Mouse (Mus musculus): Measurements from ENCODE around the gene Gpr33. TPM values are rescaled to one million over a fixed set of nuclear protein-coding genes. Genes with fewer than 3 reads are reported as not detected.

Gene Gpr33
- total RNA-seq, 2 experiments from 2014 or later, result not detected

DNA sequence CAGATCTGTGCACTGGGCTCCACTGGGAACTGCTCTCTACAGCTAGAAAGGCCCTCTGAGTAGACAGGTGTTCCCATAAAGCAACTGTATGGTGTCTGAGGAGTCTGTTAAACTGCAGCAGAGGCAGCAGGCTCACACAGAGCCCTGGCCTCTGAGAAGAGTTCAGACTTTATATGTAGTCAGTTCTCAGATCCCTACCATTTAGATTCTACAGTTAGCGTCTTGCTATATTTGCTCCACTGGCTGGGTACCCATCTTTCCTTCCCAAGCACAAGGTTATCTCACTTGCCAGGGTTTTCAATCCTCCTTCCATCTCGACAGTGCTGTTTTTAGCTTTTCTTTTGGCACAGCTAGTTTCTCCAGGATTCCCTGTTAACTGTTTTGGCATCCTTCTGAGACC, 37.2 kb downstream of the Gpr33 start:
- DNase-seq, result no peak
- intact Hi-C loops (cut with DNase I), result loop anchor here (10.0 kb wide), 2 partner anchors 46 to 166 kb away; partner anchors contain the start of gene Hectd1

DNA sequence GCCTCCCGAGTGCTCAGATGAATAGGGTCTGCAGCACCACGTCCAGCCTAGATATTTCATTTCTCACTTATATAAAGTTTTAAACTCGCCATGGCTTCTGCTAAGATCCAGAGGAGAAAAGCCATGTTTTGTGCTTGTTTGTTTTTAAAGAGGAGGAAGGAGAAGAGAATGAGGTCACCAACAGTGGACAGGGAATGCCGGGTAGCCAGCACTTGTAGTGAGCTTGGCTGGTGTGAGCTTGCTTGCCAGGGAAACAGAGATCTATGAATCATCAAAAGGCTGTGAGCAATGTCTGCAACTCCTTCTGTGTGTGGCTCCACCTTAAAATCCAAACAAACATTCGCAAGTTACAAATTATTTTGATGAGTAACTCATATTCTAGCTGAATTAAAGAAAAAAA, 39.3 kb downstream of the Gpr33 start:
- no peak for DNase-seq
- intact Hi-C loops (cut with DNase I), result no loop called here

DNA sequence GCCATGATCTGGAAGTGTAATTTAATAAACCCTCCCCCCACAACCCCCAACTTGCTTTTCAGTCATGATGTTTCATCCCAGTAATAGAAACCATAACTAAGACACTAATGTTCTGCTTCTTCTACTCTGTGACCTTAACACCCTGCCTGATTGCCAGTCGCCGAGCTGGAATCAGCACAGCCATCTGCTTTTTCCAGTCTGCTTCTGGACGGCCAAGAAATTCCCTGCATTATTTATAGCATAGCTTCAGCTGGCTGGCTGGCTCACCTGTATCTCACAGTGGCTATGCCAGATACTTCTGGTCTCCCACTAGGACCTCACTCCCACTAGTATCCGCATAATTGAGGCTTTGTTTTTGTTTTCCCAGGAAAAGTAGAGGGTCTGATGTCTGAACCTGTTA, 42.0 kb downstream of the Gpr33 start:
- intact Hi-C loops (cut with DNase I), result no loop called here
- peak; percentile 31 for DNase-seq

DNA sequence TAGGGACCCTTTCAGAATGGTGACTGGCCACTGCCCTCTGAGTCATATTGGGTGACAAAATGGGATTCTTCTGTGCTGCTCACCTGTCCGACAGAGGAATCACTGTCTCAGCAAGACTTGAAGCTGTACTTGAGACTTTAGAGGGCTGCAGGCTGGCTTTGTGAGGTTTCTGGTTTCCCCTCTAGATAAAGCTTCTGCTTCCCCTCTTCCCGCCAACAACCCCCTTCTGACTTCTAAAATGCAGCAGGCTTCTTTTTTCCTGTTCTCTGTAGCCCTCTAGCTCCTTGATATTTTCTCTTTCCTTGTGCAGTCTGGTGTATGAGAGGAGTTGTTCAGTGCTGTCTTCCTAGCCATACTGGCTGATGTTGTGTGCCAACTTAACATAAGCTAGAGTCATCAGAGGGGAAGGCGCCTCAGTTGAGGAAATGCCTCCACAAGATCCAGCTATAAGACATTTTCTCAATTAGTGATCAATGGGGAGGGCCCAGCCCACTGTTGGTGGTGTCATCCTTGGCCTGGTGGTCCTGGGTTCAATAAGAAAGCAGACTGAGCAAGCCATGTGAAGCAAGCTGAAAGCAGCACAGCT, 42.6 kb downstream of the Gpr33 start:
- intact Hi-C loops (cut with DNase I), result no loop called here
- DNase-seq, result no peak

DNA sequence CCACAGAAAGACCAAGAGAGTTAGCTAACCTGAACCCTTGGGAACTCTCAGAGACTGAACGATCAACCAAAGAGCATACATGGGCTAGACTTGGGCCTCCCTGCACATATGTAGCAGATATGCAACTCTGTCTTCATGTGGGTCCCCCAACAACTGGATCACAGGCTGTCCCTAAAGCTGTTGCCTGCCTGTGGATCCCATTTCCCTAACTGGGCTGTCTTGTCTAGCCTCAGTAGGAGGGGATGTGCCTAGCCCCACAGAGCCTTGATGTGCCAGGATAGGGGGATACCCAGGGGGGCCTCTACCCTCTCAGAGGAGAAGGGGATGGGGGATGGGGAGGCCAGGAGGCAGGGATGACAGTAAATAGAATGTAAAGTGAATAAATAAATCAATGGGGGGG, 44.2 kb downstream of the Gpr33 start:
- intact Hi-C loops (cut with DNase I), result no loop called here
- no peak for DNase-seq

DNA sequence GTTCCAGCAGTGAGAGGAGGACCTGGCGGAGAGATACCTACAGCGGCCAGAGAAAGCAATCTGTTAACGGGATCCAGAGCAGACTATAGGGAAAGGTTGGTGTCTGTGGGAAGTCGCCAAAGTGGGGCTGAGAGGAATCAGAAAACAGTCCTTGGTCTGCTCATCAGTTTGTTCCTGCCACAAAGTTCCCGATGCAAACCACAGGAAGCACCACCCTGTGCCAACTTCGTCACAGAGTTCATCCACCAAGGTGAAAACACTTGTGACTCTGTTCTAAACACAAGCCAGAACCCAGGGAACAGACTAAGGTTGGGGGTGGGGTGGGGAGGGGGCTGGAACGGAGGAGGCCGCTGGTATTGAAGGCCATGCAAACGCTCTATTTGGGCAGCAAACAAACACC, 51.3 kb downstream of the Gpr33 start:
- intact Hi-C loops (cut with DNase I), result no loop called here
- DNase-seq, result no peak

DNA sequence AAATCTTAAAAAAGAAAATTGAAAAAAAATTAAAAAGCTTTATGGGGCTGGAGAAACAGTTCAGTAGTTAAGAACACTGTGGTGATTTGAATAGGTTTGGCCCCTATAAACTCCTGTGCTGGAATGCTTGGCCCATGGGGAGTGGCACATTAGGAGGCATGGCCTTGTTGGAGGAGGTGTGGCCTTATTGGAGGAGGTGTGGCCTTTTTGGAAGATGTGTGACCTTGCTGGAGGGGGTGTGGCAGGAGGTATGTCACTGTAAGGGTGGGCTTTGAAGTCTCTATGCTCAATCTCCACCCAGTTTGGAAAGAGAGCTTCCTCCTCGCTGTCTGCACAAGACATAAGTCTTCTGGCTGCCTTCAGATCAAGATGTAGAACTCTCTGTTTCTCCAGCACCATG, 53.5 kb downstream of the Gpr33 start:
- no peak for DNase-seq
- intact Hi-C loops (cut with DNase I), result no loop called here

Other genes starting within 250 kb of the Gpr33 start
- 10 to 100 TPM; 80.6 to 97.8 TPM for gene Hectd1, start 198.5 kb downstream of the Gpr33 start, total RNA-seq (2021)
- 10 to 100 TPM; 14.5 to 15.2 TPM for gene Heatr5a, start 56.7 kb downstream of the Gpr33 start, total RNA-seq (2021)
- gene Dtd2, start 21.6 kb downstream of the Gpr33 start, total RNA-seq (2021), result 1 to 10 TPM; 3.6 to 3.9 TPM
- gene Nubpl, start 69.7 kb upstream of the Gpr33 start, total RNA-seq (2021), result 1 to 10 TPM; 4.5 to 5.8 TPM

Measured in gastrocnemius, postnatal 36 days (tissue).